ENCODE assay signal across 11 mouse cellular contexts in genomic region chr4:156070716-156071115, GRCm38 (mm10). TPM values are rescaled to one million over a fixed set of nuclear protein-coding genes. Genes with fewer than 3 reads are reported as not detected.
DNase-seq lines count a peak whose midpoint lies in the region; ATAC-seq lines count a peak whose summit lies in the region.
"Had no signal": no experiment of that assay in that cellular context is flagged by ENCODE, and none has a peak within 500 bp of the region (broad histone marks: within the 10 kb centered on the region; RNA-seq: fewer than 3 reads in every experiment).

No protein-coding gene starts in this region.

- no peak for DNase-seq in heart, embryonic 10.5 days (ENCODE audit: low spot score)
- no peak for DNase-seq in midbrain, embryonic 10.5 days (ENCODE audit: low spot score)
- DNase-seq in midbrain, embryonic 11.5 days (ENCODE audit: low spot score, missing footprints) = no peak
- no peak for DNase-seq in ES-E14 (ENCODE audit: low read depth, low spot score)
- DNase-seq: cerebellum, postnatal 36 days; heart, postnatal 4 days had no signal

- H3K27ac ChIP-seq in heart, embryonic 10.5 days = 0 out of 2 replicates have a peak overlapping the region, but pooled peaks have one; percentile 13
- H3K27ac ChIP-seq in heart, embryonic 12.5 days (ENCODE audit: poor library complexity, severe bottlenecking) = no peak overlapping the region
- peak overlapping the region; percentile 55; the same call in 1 of the 2 replicates for H3K27ac ChIP-seq in midbrain, embryonic 10.5 days (replicated peaks)
- no peak overlapping the region for H3K27ac ChIP-seq in midbrain, embryonic 11.5 days (ENCODE audit: low read depth, low read length)
- H3K27ac ChIP-seq in ES-E14 (ENCODE audit: insufficient read depth, low read depth, low read length, poor library complexity, severe bottlenecking) = no peak overlapping the region
- H3K27ac ChIP-seq in forebrain, embryonic 15.5 days (replicated peaks) = 0 out of 2 replicates have a peak overlapping the region, but pooled peaks have one; percentile 37

- no peak overlapping the region for H3K4me2 ChIP-seq in heart, embryonic 12.5 days
- no peak overlapping the region for H3K4me2 ChIP-seq in midbrain, embryonic 11.5 days
- no peak overlapping the region for H3K4me2 ChIP-seq in forebrain, embryonic 15.5 days (replicated peaks)

- H3K27me3 ChIP-seq in heart, embryonic 10.5 days (ENCODE audit: insufficient read depth, poor library complexity, severe bottlenecking) = no peaks in the 10 kb centered on the region
- no peaks in the 10 kb centered on the region for H3K27me3 ChIP-seq in heart, embryonic 12.5 days (replicated peaks)
- peaks cover 7% of the 10 kb centered on the region for H3K27me3 ChIP-seq in midbrain, embryonic 10.5 days (ENCODE audit: low read depth, poor library complexity, severe bottlenecking)
- no peaks in the 10 kb centered on the region for H3K27me3 ChIP-seq in midbrain, embryonic 11.5 days (ENCODE audit: control insufficient read depth, insufficient read depth, low read length)
- H3K27me3 ChIP-seq in forebrain, embryonic 15.5 days = no peaks in the 10 kb centered on the region

- H3K36me3 ChIP-seq in heart, embryonic 10.5 days = no peaks in the 10 kb centered on the region
- H3K36me3 ChIP-seq in heart, embryonic 12.5 days = no peaks in the 10 kb centered on the region
- no peaks in the 10 kb centered on the region for H3K36me3 ChIP-seq in midbrain, embryonic 10.5 days
- no peaks in the 10 kb centered on the region for H3K36me3 ChIP-seq in midbrain, embryonic 11.5 days (ENCODE audit: control insufficient read depth, insufficient read depth, low read length)
- no peaks in the 10 kb centered on the region for H3K36me3 ChIP-seq in ES-E14 (ENCODE audit: control insufficient read depth, insufficient read depth, low read length, poor library complexity, severe bottlenecking)
- no peaks in the 10 kb centered on the region for H3K36me3 ChIP-seq in forebrain, embryonic 15.5 days

- H3K9ac ChIP-seq in heart, embryonic 12.5 days = no peak overlapping the region
- no peak overlapping the region for H3K9ac ChIP-seq in midbrain, embryonic 11.5 days (ENCODE audit: low read length)
- H3K9ac ChIP-seq in ES-E14 (ENCODE audit: insufficient read depth, low read depth, low read length, poor library complexity, severe bottlenecking) = 0 out of 2 replicates have a peak overlapping the region, but pooled peaks have one; percentile 14
- peak overlapping the region; percentile 13; the same call in 1 of the 2 replicates for H3K9ac ChIP-seq in forebrain, embryonic 15.5 days (replicated peaks)

- 66% methylated on average over 2 of the region's 2 CpGs for WGBS in heart, embryonic 10.5 days
- 84% methylated on average over 2 of the region's 2 CpGs for WGBS in heart, embryonic 12.5 days
- 54% methylated on average over 2 of the region's 2 CpGs for WGBS in midbrain, embryonic 10.5 days
- 69% methylated on average over 2 of the region's 2 CpGs for WGBS in midbrain, embryonic 11.5 days
- 15% methylated on average over 2 of the region's 2 CpGs for WGBS in forebrain, embryonic 15.5 days

- in situ Hi-C loops in ES-E14 (cut with MboI; ENCODE audit: low sequenced_read_pairs in 2 of 2, unreplicated experiment in 2 of 2) = no loop called here

- peaks cover 26% of the 10 kb centered on the region for H3K4me1 ChIP-seq in heart, embryonic 10.5 days
- H3K4me1 ChIP-seq in heart, embryonic 12.5 days (replicated peaks) = peaks cover 8% of the 10 kb centered on the region
- peaks cover 17% of the 10 kb centered on the region for H3K4me1 ChIP-seq in midbrain, embryonic 10.5 days
- H3K4me1 ChIP-seq in midbrain, embryonic 11.5 days (ENCODE audit: control insufficient read depth, insufficient read depth, low read length) = no peaks in the 10 kb centered on the region
- H3K4me1 ChIP-seq in ES-E14 (ENCODE audit: control insufficient read depth in 2 of 2, insufficient read depth in 2 of 2, low read length in 2 of 2, poor library complexity in 1 of 2) = peaks cover 18 to 19% of the 10 kb centered on the region in 2 experiments; a peak in 3 of 4 replicates
- H3K4me1 ChIP-seq in forebrain, embryonic 15.5 days = peaks cover 9% of the 10 kb centered on the region

- ATAC-seq in heart, embryonic 12.5 days (ENCODE audit: insufficient number of reproducible peaks, low FRiP score) = no peak
- ATAC-seq in midbrain, embryonic 11.5 days (ENCODE audit: low FRiP score) = no peak
- peak; percentile 26; the same call in 1 of the 2 replicates for ATAC-seq in forebrain, embryonic 15.5 days (replicated peaks)
- ATAC-seq in activated CD4-positive, CD25-positive, alpha-beta regulatory T cell, adult 4 months = no peak
- ATAC-seq in megakaryocyte, adult 5-6 weeks (ENCODE audit: poor library complexity, severe bottlenecking) = no peak

- H3K4me3 ChIP-seq in heart, embryonic 10.5 days = no peak overlapping the region
- no peak overlapping the region for H3K4me3 ChIP-seq in heart, embryonic 12.5 days
- H3K4me3 ChIP-seq in midbrain, embryonic 10.5 days = no peak overlapping the region
- no peak overlapping the region for H3K4me3 ChIP-seq in midbrain, embryonic 11.5 days (ENCODE audit: low read depth, low read length)
- no peak overlapping the region for H3K4me3 ChIP-seq in ES-E14 (ENCODE audit: insufficient read depth in 1 of 2, low read depth in 1 of 2, low read length in 2 of 2, poor library complexity in 1 of 2, severe bottlenecking in 1 of 2)
- no peak overlapping the region for H3K4me3 ChIP-seq in forebrain, embryonic 15.5 days

- H3K9me3 ChIP-seq in heart, embryonic 10.5 days = no peaks in the 10 kb centered on the region
- no peaks in the 10 kb centered on the region for H3K9me3 ChIP-seq in heart, embryonic 12.5 days (replicated peaks)
- no peaks in the 10 kb centered on the region for H3K9me3 ChIP-seq in midbrain, embryonic 10.5 days (replicated peaks)
- H3K9me3 ChIP-seq in midbrain, embryonic 11.5 days (ENCODE audit: control insufficient read depth, low read length) = no peaks in the 10 kb centered on the region
- H3K9me3 ChIP-seq in ES-E14 (ENCODE audit: control insufficient read depth, insufficient read depth, low read depth, low read length) = no peaks in the 10 kb centered on the region
- no peaks in the 10 kb centered on the region for H3K9me3 ChIP-seq in forebrain, embryonic 15.5 days

RNA-seq across cellular contexts. Expression of gene Ttll10, which starts 11.5 kb away (rescaled TPM):
- 0.19 and 0.38 TPM in 2 replicates for polyA plus RNA-seq in heart, embryonic 10.5 days (2016; fragmentation: Nextera tagmentation; extraction: Ambion mirVana)
- 0.14 and 0.24 TPM in 2 replicates for polyA plus RNA-seq in heart, embryonic 12.5 days (2016; fragmentation: Nextera tagmentation; extraction: Ambion mirVana)
- polyA plus RNA-seq in midbrain, embryonic 10.5 days (2016; fragmentation: Nextera tagmentation; extraction: Ambion mirVana) = 0.30 TPM in 1 of 2 replicates, not detected in the other
- 0.15 TPM in 1 of 2 replicates, not detected in the other for polyA plus RNA-seq in midbrain, embryonic 11.5 days (2014; fragmentation: Nextera tagmentation; extraction: Ambion mirVana)
- 0.22 and 0.37 TPM in 2 replicates for total RNA-seq in ES-E14 (2012; rRNA removed)
- polyA plus RNA-seq in forebrain, embryonic 15.5 days (2015; fragmentation: Nextera tagmentation; extraction: Ambion mirVana) = not detected in 2 replicates
- polyA plus RNA-seq in activated CD4-positive, CD25-positive, alpha-beta regulatory T cell, adult 4 months (2017; shearing (Covaris generic)) = not detected
- not detected in 2 replicates for total RNA-seq in megakaryocyte, adult 5-6 weeks (2015)
- total RNA-seq in megakaryocyte, adult 5-6 weeks (2017) = not detected in 2 replicates
- total RNA-seq: left cerebral cortex, postnatal 36 days had no signal

RNA-seq across cellular contexts. Expression of gene 9430015G10Rik, which starts 39.1 kb away (rescaled TPM):
- polyA plus RNA-seq in heart, embryonic 10.5 days (2016; fragmentation: Nextera tagmentation; extraction: Ambion mirVana) = 32.2 and 45.6 TPM in 2 replicates
- 22.1 and 23.7 TPM in 2 replicates for polyA plus RNA-seq in heart, embryonic 12.5 days (2016; fragmentation: Nextera tagmentation; extraction: Ambion mirVana)
- polyA plus RNA-seq in midbrain, embryonic 10.5 days (2016; fragmentation: Nextera tagmentation; extraction: Ambion mirVana) = 75.3 and 76.5 TPM in 2 replicates
- 49.5 and 55.7 TPM in 2 replicates for polyA plus RNA-seq in midbrain, embryonic 11.5 days (2014; fragmentation: Nextera tagmentation; extraction: Ambion mirVana)
- total RNA-seq in ES-E14 (2012; rRNA removed) = 83.4 and 131 TPM in 2 replicates
- 40.2 and 41.0 TPM in 2 replicates for polyA plus RNA-seq in forebrain, embryonic 15.5 days (2015; fragmentation: Nextera tagmentation; extraction: Ambion mirVana)
- 10 to 100 TPM; 14.9 to 19.3 TPM for polyA plus RNA-seq in activated CD4-positive, CD25-positive, alpha-beta regulatory T cell, adult 4 months (2017; shearing (Covaris generic))
- 11.7 and 15.7 TPM in 2 replicates for total RNA-seq in megakaryocyte, adult 5-6 weeks (2015)
- total RNA-seq in megakaryocyte, adult 5-6 weeks (2017) = 20.1 and 27.5 TPM in 2 replicates

RNA-seq across cellular contexts. Expression of gene Tnfrsf18, which starts 44.8 kb away (rescaled TPM):
- 1.4 and 1.7 TPM in 2 replicates for polyA plus RNA-seq in heart, embryonic 10.5 days (2016; fragmentation: Nextera tagmentation; extraction: Ambion mirVana)
- 1.9 and 2.1 TPM in 2 replicates for polyA plus RNA-seq in heart, embryonic 12.5 days (2016; fragmentation: Nextera tagmentation; extraction: Ambion mirVana)
- 1.1 and 1.8 TPM in 2 replicates for polyA plus RNA-seq in midbrain, embryonic 10.5 days (2016; fragmentation: Nextera tagmentation; extraction: Ambion mirVana)
- polyA plus RNA-seq in midbrain, embryonic 11.5 days (2014; fragmentation: Nextera tagmentation; extraction: Ambion mirVana) = 0.58 and 0.87 TPM in 2 replicates
- 0.62 and 1.1 TPM in 2 replicates for total RNA-seq in ES-E14 (2012; rRNA removed)
- polyA plus RNA-seq in forebrain, embryonic 15.5 days (2015; fragmentation: Nextera tagmentation; extraction: Ambion mirVana) = 0.66 and 1.5 TPM in 2 replicates
- polyA plus RNA-seq in activated CD4-positive, CD25-positive, alpha-beta regulatory T cell, adult 4 months (2017; shearing (Covaris generic)) = 100 to 1,000 TPM; 770 to 845 TPM
- 2.7 and 10.3 TPM in 2 replicates for total RNA-seq in megakaryocyte, adult 5-6 weeks (2015)
- total RNA-seq in megakaryocyte, adult 5-6 weeks (2017) = 6.0 and 7.2 TPM in 2 replicates
- total RNA-seq: left cerebral cortex, postnatal 36 days had no signal

RNA-seq across cellular contexts. Expression of gene Tnfrsf4, which starts 57.1 kb away (rescaled TPM):
- 0.28 and 1.0 TPM in 2 replicates for polyA plus RNA-seq in heart, embryonic 10.5 days (2016; fragmentation: Nextera tagmentation; extraction: Ambion mirVana)
- polyA plus RNA-seq in heart, embryonic 12.5 days (2016; fragmentation: Nextera tagmentation; extraction: Ambion mirVana) = 0.37 TPM in 1 of 2 replicates, not detected in the other
- 0.42 and 0.88 TPM in 2 replicates for polyA plus RNA-seq in midbrain, embryonic 10.5 days (2016; fragmentation: Nextera tagmentation; extraction: Ambion mirVana)
- 0.41 and 1.1 TPM in 2 replicates for polyA plus RNA-seq in midbrain, embryonic 11.5 days (2014; fragmentation: Nextera tagmentation; extraction: Ambion mirVana)
- total RNA-seq in ES-E14 (2012; rRNA removed) = 2.4 and 2.6 TPM in 2 replicates
- polyA plus RNA-seq in forebrain, embryonic 15.5 days (2015; fragmentation: Nextera tagmentation; extraction: Ambion mirVana) = 0.83 and 0.95 TPM in 2 replicates
- polyA plus RNA-seq in activated CD4-positive, CD25-positive, alpha-beta regulatory T cell, adult 4 months (2017; shearing (Covaris generic)) = 100 to 1,000 TPM; 802 to 961 TPM
- total RNA-seq in megakaryocyte, adult 5-6 weeks (2015) = 1.5 and 2.1 TPM in 2 replicates
- total RNA-seq in megakaryocyte, adult 5-6 weeks (2017) = 1.2 and 2.8 TPM in 2 replicates

RNA-seq across cellular contexts. Expression of gene Rnf223, which starts 59.6 kb away (rescaled TPM):
- polyA plus RNA-seq in heart, embryonic 10.5 days (2016; fragmentation: Nextera tagmentation; extraction: Ambion mirVana) = 0.27 and 0.55 TPM in 2 replicates
- polyA plus RNA-seq in heart, embryonic 12.5 days (2016; fragmentation: Nextera tagmentation; extraction: Ambion mirVana) = 0.28 and 0.33 TPM in 2 replicates
- 0.79 and 0.93 TPM in 2 replicates for polyA plus RNA-seq in midbrain, embryonic 10.5 days (2016; fragmentation: Nextera tagmentation; extraction: Ambion mirVana)
- 0.54 and 0.75 TPM in 2 replicates for polyA plus RNA-seq in midbrain, embryonic 11.5 days (2014; fragmentation: Nextera tagmentation; extraction: Ambion mirVana)
- 1.7 and 2.2 TPM in 2 replicates for total RNA-seq in ES-E14 (2012; rRNA removed)
- polyA plus RNA-seq in forebrain, embryonic 15.5 days (2015; fragmentation: Nextera tagmentation; extraction: Ambion mirVana) = 0.46 and 0.72 TPM in 2 replicates
- under 1 TPM in 1 of 2 experiments, not detected in 1; 0.20 TPM for polyA plus RNA-seq in activated CD4-positive, CD25-positive, alpha-beta regulatory T cell, adult 4 months (2017; shearing (Covaris generic))
- total RNA-seq in megakaryocyte, adult 5-6 weeks (2015) = 0.09 and 0.60 TPM in 2 replicates
- 0.08 and 0.11 TPM in 2 replicates for total RNA-seq in megakaryocyte, adult 5-6 weeks (2017)

Comparison
In these comparisons a context has a peak if more than half of its experiments do, and no peak if none do; other contexts are left out.
1. H3K27ac ChIP-seq: peak in heart, embryonic 10.5 days (single experiment), midbrain, embryonic 10.5 days (single experiment) and forebrain, embryonic 15.5 days (single experiment); none in heart, embryonic 12.5 days (single experiment), midbrain, embryonic 11.5 days (single experiment) and ES-E14 (single experiment).
2. H3K9ac ChIP-seq: peak in ES-E14 (single experiment) and forebrain, embryonic 15.5 days (single experiment); none in heart, embryonic 12.5 days (single experiment) and midbrain, embryonic 11.5 days (single experiment).
3. RNA of gene Tnfrsf18, which starts 44.8 kb away (polyA plus RNA-seq): 770 to 845 TPM in activated CD4-positive, CD25-positive, alpha-beta regulatory T cell, adult 4 months; 1.9 to 2.1 TPM in heart, embryonic 12.5 days, 1.4 to 1.7 TPM in heart, embryonic 10.5 days, 1.1 to 1.8 TPM in midbrain, embryonic 10.5 days, 0.58 to 0.87 TPM in midbrain, embryonic 11.5 days and 0.66 to 1.5 TPM in forebrain, embryonic 15.5 days; every median in the first group is over 100 times any median in the second.